Mouse (Mus musculus): ENCODE measurements around the gene Fto. TPM values are rescaled to one million over a fixed set of nuclear protein-coding genes. Genes with fewer than 3 reads are reported as not detected.

Fto gene
- polyA plus RNA-seq, 1 experiment from 2014 or later, result 90.1 TPM

DNA sequence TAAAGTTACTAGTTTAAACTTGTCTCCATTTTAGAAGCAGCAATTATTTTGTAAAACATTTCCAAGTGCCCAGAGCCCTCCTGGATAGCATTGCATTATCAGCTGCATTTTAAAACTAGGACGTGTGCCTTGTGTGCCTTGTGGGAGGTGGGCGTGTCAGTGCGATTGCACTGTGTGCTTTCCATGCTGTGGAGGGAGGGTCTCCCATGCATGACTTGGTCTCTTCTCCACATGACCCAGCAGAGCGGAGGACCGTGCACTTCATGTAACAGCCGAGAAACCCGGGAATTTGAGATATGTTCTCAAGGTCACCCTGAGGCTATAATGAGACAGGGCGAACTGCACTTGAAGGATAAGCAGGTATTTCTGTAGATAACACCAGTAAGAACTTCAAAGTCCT lies 347.6 kb downstream of the Fto start:
- Histone ChIP-seq H3K4me2 (no peak overlapping the region), H3K9me3 (replicated peaks) (no peaks in the 10 kb centered on the region), H3K36me3 (ENCODE audit: poor library complexity, severe bottlenecking) (no peaks in the 10 kb centered on the region), H3K4me3 (no peak overlapping the region), H3K4me1 (0 out of 2 replicates have a peak, but pooled peaks cover 9% of the 10 kb centered on the region), H3K27ac (no peak overlapping the region), H3K27me3 (no peaks in the 10 kb centered on the region), H3K9ac (no peak overlapping the region)
- 80% methylated on average over 8 of the region's 8 CpGs for WGBS
- ATAC-seq, result no peak

DNA sequence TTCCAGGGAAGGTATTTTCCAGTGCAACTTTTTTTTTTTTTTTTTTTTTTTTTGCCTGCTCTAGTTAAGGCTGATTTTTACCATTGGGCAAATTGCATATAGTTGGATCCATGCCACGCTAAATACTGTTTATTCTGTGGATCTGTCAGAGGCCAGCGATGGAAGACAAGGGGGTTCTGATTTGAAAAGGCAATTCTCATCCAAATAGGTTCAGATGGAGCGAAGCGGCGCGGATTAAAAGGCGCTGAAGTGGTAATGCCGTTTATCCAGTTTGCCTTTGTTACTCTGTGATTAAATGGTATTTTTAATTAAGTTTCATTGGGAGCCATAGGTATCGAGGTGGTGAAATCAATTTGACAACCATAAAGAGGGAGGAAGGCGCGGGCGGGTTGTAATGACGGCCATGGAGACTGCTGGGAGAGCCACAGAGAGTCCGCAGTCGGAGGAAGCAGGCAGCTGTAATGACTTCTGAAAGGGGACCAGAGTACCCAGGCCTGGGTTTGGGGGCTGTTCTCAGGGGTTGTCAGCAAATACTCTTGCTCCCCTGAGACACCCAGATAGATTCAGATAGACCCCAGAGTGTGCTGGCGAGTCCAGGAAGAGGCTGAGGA lies 356.2 kb downstream of the Fto start:
- no peak overlapping the region for H3K4me2 ChIP-seq
- H3K4me3 ChIP-seq, result no peak overlapping the region
- no peak overlapping the region for H3K9ac ChIP-seq
- peaks cover 16% of the 10 kb centered on the region for H3K4me1 ChIP-seq
- 37% methylated on average over 16 of the region's 16 CpGs for WGBS
- no peak for ATAC-seq
- peaks cover 18% of the 10 kb centered on the region for H3K27me3 ChIP-seq
- no peaks in the 10 kb centered on the region for H3K9me3 ChIP-seq (replicated peaks)
- peaks cover 6% of the 10 kb centered on the region; the same call in 1 of the 2 replicates for H3K36me3 ChIP-seq (ENCODE audit: poor library complexity, severe bottlenecking)
- no peak overlapping the region for H3K27ac ChIP-seq

DNA sequence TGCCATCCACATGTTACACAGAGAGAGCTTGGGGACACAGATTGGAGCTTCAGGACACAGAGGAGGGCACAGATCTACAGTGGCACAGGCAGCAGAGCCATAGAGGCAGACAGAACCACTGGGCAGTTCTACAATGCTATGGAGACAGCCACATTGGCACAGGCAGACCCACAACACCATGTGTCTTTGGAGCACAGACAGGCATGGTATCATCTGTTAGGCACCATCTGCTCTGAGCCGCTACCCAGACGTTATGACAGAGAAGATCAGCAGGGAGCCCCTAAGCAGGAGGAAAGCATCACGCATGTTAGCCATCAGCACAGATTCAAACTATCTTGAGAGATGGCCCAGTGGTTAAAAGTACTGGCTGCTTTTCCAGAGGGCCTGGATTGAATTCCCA lies 363.6 kb downstream of the Fto start:
- Histone ChIP-seq H3K4me3 (no peak overlapping the region), H3K36me3 (ENCODE audit: poor library complexity, severe bottlenecking) (no peaks in the 10 kb centered on the region), H3K27ac (no peak overlapping the region), H3K4me1 (peaks cover 8% of the 10 kb centered on the region; the same call in 1 of the 2 replicates), H3K9me3 (replicated peaks) (no peaks in the 10 kb centered on the region), H3K9ac (no peak overlapping the region), H3K4me2 (no peak overlapping the region), H3K27me3 (peaks cover 30% of the 10 kb centered on the region)
- WGBS, result 73% methylated on average over 3 of the region's 3 CpGs
- ATAC-seq, result peak; percentile 81

DNA sequence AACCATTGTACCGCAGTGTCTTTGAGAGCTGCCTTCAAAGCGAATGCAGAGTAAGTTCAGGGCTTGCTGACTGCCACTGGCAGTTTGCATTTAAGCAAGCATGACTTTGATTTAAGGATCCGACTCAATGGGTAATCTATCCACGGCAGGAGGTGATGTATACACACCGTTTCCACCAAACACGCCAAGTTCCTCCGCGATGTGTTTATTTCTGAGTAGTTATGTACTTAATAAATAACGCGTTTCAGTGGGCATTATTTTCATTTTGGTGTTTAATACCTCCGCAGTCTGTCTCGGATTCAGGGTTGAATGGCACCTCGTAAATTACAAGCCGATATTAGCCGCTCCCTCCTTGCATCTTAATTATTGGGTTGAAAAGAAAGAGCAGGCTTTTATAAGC lies 366.1 kb downstream of the Fto start:
- 36% methylated on average over 15 of the region's 15 CpGs for WGBS

DNA sequence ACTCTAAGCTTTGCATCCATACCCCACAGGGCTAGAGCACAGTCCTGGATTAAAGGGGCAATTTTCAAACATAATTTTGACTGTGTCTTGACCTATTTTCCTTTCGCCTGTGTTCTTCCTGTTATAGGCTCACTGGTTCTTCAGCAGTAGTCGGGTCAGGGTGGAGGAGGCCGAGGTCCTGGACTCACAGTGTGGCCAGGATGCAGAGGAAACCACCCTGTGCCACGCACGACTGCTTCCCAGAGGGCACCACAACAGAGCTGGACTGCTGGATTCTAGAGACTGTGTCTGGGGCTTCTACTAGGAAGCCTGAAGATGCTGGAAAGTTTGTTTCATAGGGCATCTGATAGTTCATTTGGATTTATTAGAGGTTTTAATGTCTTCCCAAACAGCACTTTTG lies 366.8 kb downstream of the Fto start:
- no peaks in the 10 kb centered on the region for H3K9me3 ChIP-seq (replicated peaks)
- WGBS, result 74% methylated on average over 5 of the region's 5 CpGs
- H3K4me1 ChIP-seq, result peaks cover 8% of the 10 kb centered on the region; the same call in 1 of the 2 replicates
- no peak for ATAC-seq
- no peaks in the 10 kb centered on the region for H3K36me3 ChIP-seq (ENCODE audit: poor library complexity, severe bottlenecking)
- no peak overlapping the region for H3K4me2 ChIP-seq
- H3K9ac ChIP-seq, result no peak overlapping the region
- no peak overlapping the region for H3K4me3 ChIP-seq
- H3K27ac ChIP-seq, result no peak overlapping the region
- peaks cover 36% of the 10 kb centered on the region for H3K27me3 ChIP-seq

More for the DNA sequence above, 366.1 kb downstream of the Fto start:
- no peak overlapping the region for H3K4me3 ChIP-seq
- H3K9ac ChIP-seq, result no peak overlapping the region
- no peak overlapping the region for H3K4me2 ChIP-seq
- H3K9me3 ChIP-seq (replicated peaks), result no peaks in the 10 kb centered on the region
- peaks cover 8% of the 10 kb centered on the region; the same call in 1 of the 2 replicates for H3K4me1 ChIP-seq
- peaks cover 33% of the 10 kb centered on the region for H3K27me3 ChIP-seq
- H3K27ac ChIP-seq, result no peak overlapping the region
- no peak for ATAC-seq
- no peaks in the 10 kb centered on the region for H3K36me3 ChIP-seq (ENCODE audit: poor library complexity, severe bottlenecking)

DNA sequence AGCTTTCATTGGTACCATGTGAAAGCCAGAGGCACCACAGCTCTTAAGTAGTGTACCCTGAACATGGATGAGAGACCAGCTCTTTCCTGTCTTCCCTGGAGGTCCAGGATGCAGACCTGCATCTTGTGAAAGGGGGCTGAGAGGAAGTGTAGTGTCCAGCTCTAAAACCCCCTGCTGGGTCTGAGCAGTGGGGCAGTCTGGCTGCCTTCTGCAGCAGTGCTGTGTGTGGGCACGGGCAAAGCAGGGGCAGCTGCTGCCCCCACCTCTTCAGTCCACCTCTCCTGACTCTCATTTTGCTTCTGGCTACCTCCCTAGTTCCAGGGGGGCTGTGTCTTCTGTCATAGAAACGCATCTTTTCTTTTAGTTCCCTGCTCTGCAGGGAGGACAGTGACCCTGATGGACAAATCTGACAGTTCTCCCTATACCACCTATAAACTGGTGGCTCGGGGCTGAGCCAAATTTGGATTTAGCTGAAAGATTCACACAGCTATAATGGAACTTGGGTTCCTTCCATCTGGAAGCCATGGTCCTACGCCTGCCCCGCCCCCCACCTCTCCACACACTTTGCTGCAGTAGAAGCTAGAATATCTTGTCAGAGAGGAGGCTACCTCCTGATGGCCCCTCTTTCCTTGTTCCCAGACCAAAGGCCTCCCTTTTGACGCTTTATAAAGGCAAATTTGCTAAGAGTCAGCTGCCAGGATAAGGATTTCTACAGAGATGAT lies 371.4 kb downstream of the Fto start:
- no peak for ATAC-seq
- Histone ChIP-seq H3K9ac (no peak overlapping the region), H3K4me3 (no peak overlapping the region), H3K27ac (no peak overlapping the region), H3K4me1 (0 out of 2 replicates have a peak, but pooled peaks cover 2% of the 10 kb centered on the region), H3K4me2 (no peak overlapping the region), H3K27me3 (peaks cover 35% of the 10 kb centered on the region), H3K9me3 (replicated peaks) (no peaks in the 10 kb centered on the region), H3K36me3 (ENCODE audit: poor library complexity, severe bottlenecking) (no peaks in the 10 kb centered on the region)
- WGBS, result 71% methylated on average over 6 of the region's 6 CpGs

DNA sequence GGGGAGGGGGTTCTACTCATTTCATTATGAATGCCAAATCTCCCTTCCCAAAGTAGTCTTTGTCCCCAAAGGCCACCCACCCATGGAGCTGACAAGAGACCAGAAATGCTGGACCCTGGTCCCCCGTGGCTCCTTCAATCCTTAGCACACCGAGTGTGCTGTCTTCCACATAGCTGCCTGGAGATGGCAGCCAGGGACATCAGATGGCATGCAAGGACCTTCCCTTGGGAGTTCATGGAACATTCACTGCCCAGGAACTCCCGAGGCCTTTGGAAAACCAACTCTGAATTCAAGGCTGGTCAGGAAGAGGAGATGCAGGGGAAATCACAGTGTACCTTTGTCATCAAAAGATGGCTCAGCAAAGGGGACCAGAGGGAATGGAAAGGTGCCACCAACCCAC lies 372.1 kb downstream of the Fto start:
- no peak overlapping the region for H3K4me3 ChIP-seq
- no peak overlapping the region for H3K27ac ChIP-seq
- H3K36me3 ChIP-seq (ENCODE audit: poor library complexity, severe bottlenecking), result no peaks in the 10 kb centered on the region
- no peak for ATAC-seq
- no peaks in the 10 kb centered on the region for H3K4me1 ChIP-seq
- H3K9ac ChIP-seq, result no peak overlapping the region
- peaks cover 35% of the 10 kb centered on the region for H3K27me3 ChIP-seq
- WGBS, result 33% methylated on average over 3 of the region's 3 CpGs
- no peaks in the 10 kb centered on the region for H3K9me3 ChIP-seq (replicated peaks)
- H3K4me2 ChIP-seq, result no peak overlapping the region

DNA sequence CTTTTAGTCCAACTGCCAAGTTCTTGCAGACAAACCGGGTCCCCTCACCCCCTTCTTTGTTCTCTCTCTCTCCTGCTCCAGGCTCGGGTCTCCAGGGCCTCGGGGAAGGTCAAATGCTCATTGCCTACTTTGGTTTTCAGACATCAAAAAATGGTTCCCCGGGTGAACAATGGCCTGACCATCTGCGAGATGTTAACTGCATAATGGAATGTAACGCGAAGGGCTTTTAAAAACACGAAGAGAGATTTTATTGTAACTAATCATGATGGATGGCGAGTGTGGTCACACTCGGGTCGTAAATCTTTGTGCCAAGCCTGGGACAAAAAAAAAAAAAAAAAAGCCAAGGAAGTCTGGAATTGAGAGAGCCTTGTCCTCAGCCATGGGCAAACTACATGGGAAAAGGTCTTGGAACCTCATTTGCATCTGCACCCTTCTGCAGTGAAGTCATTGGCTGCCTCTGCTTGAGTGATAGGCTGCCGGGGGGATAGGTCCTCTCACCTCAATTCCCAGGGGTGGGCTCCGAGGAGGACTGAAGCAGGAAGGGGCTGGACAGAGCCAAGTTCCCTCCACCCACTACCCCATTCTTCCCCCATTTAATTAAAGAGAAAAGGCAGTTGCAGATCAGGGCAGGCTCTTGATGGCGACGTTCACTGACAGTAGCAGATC lies 378.9 kb downstream of the Fto start:
- H3K36me3 ChIP-seq (ENCODE audit: poor library complexity, severe bottlenecking), result no peaks in the 10 kb centered on the region
- ATAC-seq, result no peak
- H3K4me3 ChIP-seq, result no peak overlapping the region
- no peaks in the 10 kb centered on the region for H3K9me3 ChIP-seq (replicated peaks)
- no peak overlapping the region for H3K4me2 ChIP-seq
- H3K4me1 ChIP-seq, result no peaks in the 10 kb centered on the region
- H3K27me3 ChIP-seq, result peaks cover 9% of the 10 kb centered on the region
- WGBS, result 52% methylated on average over 15 of the region's 15 CpGs
- no peak overlapping the region for H3K27ac ChIP-seq
- H3K9ac ChIP-seq, result no peak overlapping the region

DNA sequence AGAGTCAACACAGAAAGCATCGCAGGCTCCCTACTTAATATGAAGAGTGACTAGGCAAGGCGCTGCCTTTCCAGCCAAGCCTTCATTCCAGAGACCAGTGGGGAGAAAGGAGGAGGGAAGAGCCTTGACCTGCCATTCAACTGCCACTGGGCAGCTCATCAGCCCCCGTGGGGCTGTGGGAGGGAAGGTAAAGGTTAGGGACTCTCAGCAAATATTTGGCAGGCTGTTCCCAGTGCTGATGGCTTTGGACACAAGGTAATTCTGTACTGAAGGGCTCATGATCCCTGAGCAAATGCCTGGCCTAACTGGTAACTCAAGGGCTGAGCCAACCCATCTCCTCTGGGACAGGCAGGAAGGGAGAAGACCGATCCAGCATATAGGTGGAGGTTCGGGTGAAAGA lies 393.2 kb downstream of the Fto start:
- H3K4me2 ChIP-seq, result no peak overlapping the region
- peaks cover 27% of the 10 kb centered on the region for H3K27me3 ChIP-seq
- H3K4me1 ChIP-seq, result peaks cover 30% of the 10 kb centered on the region
- no peak overlapping the region for H3K27ac ChIP-seq
- H3K36me3 ChIP-seq (ENCODE audit: poor library complexity, severe bottlenecking), result no peaks in the 10 kb centered on the region
- H3K9me3 ChIP-seq (replicated peaks), result no peaks in the 10 kb centered on the region
- 78% methylated on average over 5 of the region's 5 CpGs for WGBS
- no peak overlapping the region for H3K9ac ChIP-seq
- no peak overlapping the region for H3K4me3 ChIP-seq
- ATAC-seq, result no peak

DNA sequence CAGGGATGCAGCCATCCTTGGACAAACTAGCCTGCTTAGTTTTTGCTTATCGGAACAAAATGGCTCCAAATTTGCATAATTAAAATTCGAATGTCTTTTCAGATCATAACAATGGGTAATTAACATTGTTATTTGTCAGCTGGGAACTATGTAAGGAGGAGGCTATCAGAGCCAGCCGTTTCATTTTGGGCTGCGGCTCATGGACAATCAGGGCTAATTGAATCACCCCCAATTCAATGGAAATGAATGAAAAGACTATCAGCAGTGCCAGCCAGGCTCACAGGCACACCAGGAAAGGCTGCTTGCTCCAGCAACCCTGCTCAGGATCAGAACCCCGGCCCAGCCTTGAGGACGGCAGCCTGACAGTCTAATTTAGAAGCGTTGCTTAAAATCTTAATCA lies 395.3 kb downstream of the Fto start:
- WGBS, result 11% methylated on average over 7 of the region's 7 CpGs
- no peak overlapping the region for H3K27ac ChIP-seq
- peaks cover 46% of the 10 kb centered on the region for H3K4me1 ChIP-seq
- no peaks in the 10 kb centered on the region for H3K36me3 ChIP-seq (ENCODE audit: poor library complexity, severe bottlenecking)
- no peak overlapping the region for H3K4me2 ChIP-seq
- ATAC-seq, result peak; percentile 19; the same call in 1 of the 2 replicates
- peaks cover 43% of the 10 kb centered on the region for H3K27me3 ChIP-seq
- no peaks in the 10 kb centered on the region for H3K9me3 ChIP-seq (replicated peaks)
- H3K4me3 ChIP-seq, result no peak overlapping the region
- no peak overlapping the region for H3K9ac ChIP-seq

DNA sequence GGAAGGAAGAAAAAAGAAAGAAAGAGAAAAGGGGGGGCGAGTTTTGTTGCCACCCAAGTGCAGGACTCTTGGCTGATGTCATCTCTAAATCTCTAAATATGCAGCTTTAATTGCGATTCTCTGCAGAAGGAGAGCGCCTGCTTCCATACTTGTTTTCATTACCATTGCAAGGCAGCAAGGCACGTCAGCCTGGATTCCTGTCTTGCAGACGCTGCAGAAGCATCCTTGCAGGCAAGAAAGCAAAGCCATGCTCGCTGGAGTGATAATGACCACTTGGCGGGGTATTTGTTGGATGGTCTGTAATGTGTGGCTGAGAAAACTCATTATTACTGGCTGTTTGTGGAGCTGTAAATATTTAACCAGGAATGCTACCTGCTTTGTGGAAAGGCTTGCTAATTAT lies 396.4 kb downstream of the Fto start:
- ATAC-seq, result no peak
- no peak overlapping the region for H3K9ac ChIP-seq
- 0 out of 2 replicates have a peak overlapping the region, but pooled peaks have one; percentile 16 for H3K4me2 ChIP-seq
- WGBS, result 17% methylated on average over 7 of the region's 7 CpGs
- peaks cover 50% of the 10 kb centered on the region for H3K27me3 ChIP-seq
- H3K4me1 ChIP-seq, result peaks cover 50% of the 10 kb centered on the region
- H3K9me3 ChIP-seq (replicated peaks), result no peaks in the 10 kb centered on the region
- no peaks in the 10 kb centered on the region for H3K36me3 ChIP-seq (ENCODE audit: poor library complexity, severe bottlenecking)
- no peak overlapping the region for H3K4me3 ChIP-seq
- no peak overlapping the region for H3K27ac ChIP-seq

DNA sequence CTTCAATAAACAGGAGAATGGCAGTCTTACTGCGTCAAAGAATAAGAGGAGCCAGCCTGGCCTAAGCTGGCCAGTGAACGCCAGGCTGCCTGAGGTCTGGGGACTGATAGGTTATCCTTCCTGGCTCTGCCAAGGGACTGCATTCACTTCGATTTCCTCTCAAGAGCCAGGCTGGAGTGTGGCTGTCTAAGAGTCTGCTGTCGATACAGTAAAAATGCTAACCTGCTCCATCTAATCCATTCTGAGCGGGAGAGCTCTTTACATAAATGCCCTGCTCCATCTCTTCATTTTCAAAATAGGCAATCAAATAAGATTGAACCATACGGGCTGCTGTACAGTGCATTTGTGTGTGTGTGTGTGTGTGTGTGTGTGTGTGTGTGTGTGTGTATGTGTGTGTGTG lies 397.9 kb downstream of the Fto start:
- H3K27me3 ChIP-seq, result peaks cover 59% of the 10 kb centered on the region
- H3K9ac ChIP-seq, result no peak overlapping the region
- no peak overlapping the region for H3K27ac ChIP-seq
- no peaks in the 10 kb centered on the region for H3K9me3 ChIP-seq (replicated peaks)
- H3K4me2 ChIP-seq, result no peak overlapping the region
- 55% methylated on average over 6 of the region's 6 CpGs for WGBS
- peaks cover 57% of the 10 kb centered on the region for H3K4me1 ChIP-seq
- H3K4me3 ChIP-seq, result no peak overlapping the region
- no peak for ATAC-seq
- H3K36me3 ChIP-seq (ENCODE audit: poor library complexity, severe bottlenecking), result no peaks in the 10 kb centered on the region
